Mouse (Mus musculus): ENCODE data around the gene Grm4. TPM values are rescaled to one million over a fixed set of nuclear protein-coding genes. Genes with fewer than 3 reads are reported as not detected.

Gene Grm4
- total and polyA plus RNA-seq, 3 experiments, result 0.06 TPM; not detected in 2

DNA sequence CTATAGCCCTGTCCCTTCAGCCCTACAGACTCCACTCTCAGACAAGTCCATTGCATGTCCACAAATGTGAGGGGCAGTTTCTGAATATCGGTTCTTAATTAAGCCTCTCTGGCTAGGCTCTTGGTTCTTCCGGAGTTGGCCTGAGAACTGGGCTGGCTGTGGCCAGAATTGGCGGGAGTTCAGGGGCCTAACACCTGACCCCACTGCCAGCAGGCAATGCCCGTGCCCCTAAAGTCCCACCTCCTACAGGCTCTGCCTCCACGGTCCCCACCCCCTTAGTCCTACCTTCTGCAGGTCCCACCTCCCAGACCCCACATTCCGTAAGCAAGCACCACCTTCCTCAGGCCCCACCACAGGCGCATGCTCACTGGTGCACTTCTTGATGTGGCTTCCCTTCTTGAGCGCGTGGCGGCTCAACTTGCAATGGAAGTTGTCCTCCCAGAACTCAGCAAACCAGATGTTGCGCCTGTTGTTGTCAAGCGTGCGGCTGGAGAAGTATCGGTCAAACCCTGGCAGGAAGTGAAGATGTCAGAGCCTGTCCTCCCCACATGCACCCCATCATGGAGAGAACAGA, 71.4 kb downstream of the Grm4 start:
- H3K27me3 ChIP-seq (ENCODE audit: control insufficient read depth in 1 of 2, insufficient read depth in 2 of 2, low read length in 2 of 2), result no peaks in the 10 kb centered on the region
- DNase-seq (ENCODE audit: low read depth, low spot score), result no peak
- no peak for TF ChIP-seq ZNF384 (IDR thresholded peaks at IDR 0.05; ENCODE audit: low read depth, low read length)
- no peak for TF ChIP-seq MYC (IDR thresholded peaks at IDR 0.05; ENCODE audit: low read depth, low read length)
- no peak for TF ChIP-seq MEF2A (IDR thresholded peaks at IDR 0.05; ENCODE audit: extremely low read depth, insufficient replicate concordance, low read depth, low read length, poor library complexity, severe bottlenecking)

DNA sequence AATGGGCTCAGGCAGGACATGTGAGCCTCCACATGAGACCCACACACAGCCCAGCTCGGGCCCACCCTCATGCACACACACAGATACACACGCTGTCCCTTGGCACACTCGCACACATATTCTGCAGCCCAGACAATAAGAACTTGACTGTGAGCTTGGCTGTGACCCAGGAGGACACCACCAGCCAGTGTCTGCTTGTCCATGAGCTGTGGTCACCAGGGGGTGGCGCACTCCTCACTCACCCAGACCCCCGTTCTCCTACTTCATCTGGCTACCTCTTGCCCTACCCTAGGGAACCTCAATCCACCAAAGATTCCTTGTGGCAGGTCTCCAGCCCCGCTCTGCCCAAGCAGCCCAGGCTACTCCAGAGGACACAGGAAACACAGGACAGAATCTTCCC, 72.5 kb downstream of the Grm4 start:
- Histone ChIP-seq H3K79me2 (ENCODE audit: control insufficient read depth, insufficient read depth, low read length, poor library complexity) (no peaks in the 10 kb centered on the region), H3K4me3 (ENCODE audit: control insufficient read depth in 1 of 2, insufficient read depth in 1 of 2, low read depth in 2 of 2, low read length in 2 of 2) (no peak overlapping the region), H3K9ac (ENCODE audit: control insufficient read depth, low read depth, low read length, poor library complexity, severe bottlenecking) (no peak overlapping the region), H3K9me3 (replicated peaks; ENCODE audit: insufficient read depth, low read length) (no peaks in the 10 kb centered on the region), H3K27me3 (ENCODE audit: control insufficient read depth in 1 of 2, insufficient read depth in 2 of 2, low read length in 2 of 2) (no peaks in the 10 kb centered on the region), H3K4me1 (ENCODE audit: control insufficient read depth in 1 of 2, insufficient read depth in 2 of 2, low read length in 2 of 2) (no peaks in the 10 kb centered on the region), H3K27ac (ENCODE audit: control insufficient read depth, low read depth, low read length) (no peak overlapping the region), H3K36me3 (ENCODE audit: control insufficient read depth in 1 of 2, insufficient read depth in 2 of 2, low read length in 2 of 2) (no peaks in the 10 kb centered on the region)
- no peak for TF ChIP-seq TAL1 (IDR thresholded peaks at IDR 0.05; ENCODE audit: low read length)
- peak in 1 of 3 experiments; percentile 18; a peak in 1 of 6 replicates for TF ChIP-seq CTCF (IDR thresholded peaks at IDR 0.05 in 2 of 3, conservative IDR thresholded peaks at IDR 0.05 in 1 of 3; ENCODE audit: control insufficient read depth in 1 of 3, insufficient read depth in 1 of 3, low read depth in 2 of 3, low read length in 3 of 3, poor library complexity in 1 of 3, severe bottlenecking in 1 of 3)
- DNase-seq (ENCODE audit: low read depth, low spot score), result no peak

More for the DNA sequence above, 71.4 kb downstream of the Grm4 start:
- Histone ChIP-seq H3K9ac (ENCODE audit: control insufficient read depth, low read depth, low read length, poor library complexity, severe bottlenecking) (no peak overlapping the region), H3K36me3 (ENCODE audit: control insufficient read depth in 1 of 2, insufficient read depth in 2 of 2, low read length in 2 of 2) (no peaks in the 10 kb centered on the region), H3K27ac (ENCODE audit: control insufficient read depth, low read depth, low read length) (no peak overlapping the region), H3K4me3 (ENCODE audit: control insufficient read depth in 1 of 2, insufficient read depth in 1 of 2, low read depth in 2 of 2, low read length in 2 of 2) (no peak overlapping the region), H3K9me3 (replicated peaks; ENCODE audit: insufficient read depth, low read length) (no peaks in the 10 kb centered on the region), H3K79me2 (ENCODE audit: control insufficient read depth, insufficient read depth, low read length, poor library complexity) (no peaks in the 10 kb centered on the region), H3K4me1 (ENCODE audit: control insufficient read depth in 1 of 2, insufficient read depth in 2 of 2, low read length in 2 of 2) (no peaks in the 10 kb centered on the region)

DNA sequence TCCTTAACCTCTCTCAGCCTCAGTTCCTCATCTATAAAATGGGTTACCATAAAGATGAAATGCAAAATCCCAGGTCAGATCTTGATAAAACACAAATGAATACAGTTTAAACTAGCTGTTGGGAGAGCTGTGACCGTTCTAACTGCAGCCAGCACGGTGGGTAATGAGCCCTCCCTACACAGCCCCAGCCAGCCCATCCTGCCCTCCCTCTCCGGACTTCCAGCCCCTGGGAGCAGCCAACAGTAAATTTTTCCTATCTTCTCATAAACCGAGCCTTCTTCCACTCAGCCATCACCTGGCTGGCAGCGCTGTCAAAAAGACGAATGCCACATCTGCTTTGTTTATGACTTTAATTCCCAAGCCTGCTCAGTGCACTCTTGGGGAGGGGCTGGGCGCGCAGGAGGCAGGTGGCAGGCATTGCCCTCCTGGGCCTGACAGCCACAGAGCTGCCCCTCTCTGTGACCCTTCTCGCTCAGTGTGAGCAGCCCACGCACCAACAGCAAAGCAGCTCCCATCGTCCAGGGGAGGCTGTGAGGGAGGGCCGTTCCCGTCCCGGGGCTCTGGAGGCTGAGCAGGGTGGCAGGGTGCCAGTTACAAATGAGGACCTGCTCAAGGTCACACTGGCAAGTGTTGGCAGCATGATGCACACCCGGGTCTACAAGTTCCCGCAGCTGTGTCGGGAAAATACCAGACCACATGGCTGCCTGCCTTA, 75.7 kb downstream of the Grm4 start:
- Histone ChIP-seq H3K27me3 (ENCODE audit: control insufficient read depth in 1 of 2, insufficient read depth in 2 of 2, low read length in 2 of 2) (no peaks in the 10 kb centered on the region), H3K36me3 (ENCODE audit: control insufficient read depth in 1 of 2, insufficient read depth in 2 of 2, low read length in 2 of 2) (no peaks in the 10 kb centered on the region), H3K27ac (ENCODE audit: control insufficient read depth, low read depth, low read length) (no peak overlapping the region), H3K4me3 (ENCODE audit: control insufficient read depth in 1 of 2, insufficient read depth in 1 of 2, low read depth in 2 of 2, low read length in 2 of 2) (no peak overlapping the region), H3K4me1 (ENCODE audit: control insufficient read depth in 1 of 2, insufficient read depth in 2 of 2, low read length in 2 of 2) (no peaks in the 10 kb centered on the region), H3K9ac (ENCODE audit: control insufficient read depth, low read depth, low read length, poor library complexity, severe bottlenecking) (no peak overlapping the region), H3K9me3 (replicated peaks; ENCODE audit: insufficient read depth, low read length) (no peaks in the 10 kb centered on the region), H3K79me2 (ENCODE audit: control insufficient read depth, insufficient read depth, low read length, poor library complexity) (no peaks in the 10 kb centered on the region)
- TF ChIP-seq POLR2AphosphoS5 (IDR thresholded peaks at IDR 0.05; ENCODE audit: borderline replicate concordance, low read depth, low read length) (no peak), KAT2A (conservative IDR thresholded peaks at IDR 0.05; ENCODE audit: low read depth, low read length) (no peak), MAZ (IDR thresholded peaks at IDR 0.05; ENCODE audit: low read depth, low read length) (no peak)
- no peak for DNase-seq (ENCODE audit: low read depth, low spot score)
